Mouse (Mus musculus): ENCODE measurements around the gene Rhou. TPM values are rescaled to one million over a fixed set of nuclear protein-coding genes. Genes with fewer than 3 reads are reported as not detected.

Gene Rhou
- polyA plus RNA-seq (2012; rRNA removed; ENCODE audit: low replicate concordance), result 16.4 and 22.2 TPM in 2 replicates

GRCm38 (mm10) chr8:123653308-123653993 is at the start of gene Rhou:
Gene Rhou, plus strand, starts transcription at chr8:123653929.

Other genes with a start within 250 kb of the Rhou start
- not detected in 2 replicates for gene Mc1r, start 246.8 kb upstream of the Rhou start, polyA plus RNA-seq (2012; rRNA removed; ENCODE audit: low replicate concordance)
- 7.2 and 15.3 TPM in 2 replicates for gene Tubb3, start 242.5 kb upstream of the Rhou start, polyA plus RNA-seq (2012; rRNA removed; ENCODE audit: low replicate concordance)
- gene Def8, start 230.4 kb upstream of the Rhou start, polyA plus RNA-seq (2012; rRNA removed; ENCODE audit: low replicate concordance), result 17.8 and 24.0 TPM in 2 replicates
- 14.9 and 17.9 TPM in 2 replicates for gene Afg3l1, start 176.0 kb upstream of the Rhou start, polyA plus RNA-seq (2012; rRNA removed; ENCODE audit: low replicate concordance)
- gene Dbndd1, start 138.5 kb upstream of the Rhou start, polyA plus RNA-seq (2012; rRNA removed; ENCODE audit: low replicate concordance), result 0.12 and 0.57 TPM in 2 replicates
- 1.4 and 2.0 TPM in 2 replicates for gene Gas8, start 135.1 kb upstream of the Rhou start, polyA plus RNA-seq (2012; rRNA removed; ENCODE audit: low replicate concordance)
- 38.9 and 61.8 TPM in 2 replicates for gene Rab4a, start 152.1 kb downstream of the Rhou start, polyA plus RNA-seq (2012; rRNA removed; ENCODE audit: low replicate concordance)
- gene Ccsap, start 206.3 kb downstream of the Rhou start, polyA plus RNA-seq (2012; rRNA removed; ENCODE audit: low replicate concordance), result 0.50 and 1.4 TPM in 2 replicates
- gene Acta1, start 240.8 kb downstream of the Rhou start, polyA plus RNA-seq (2012; rRNA removed; ENCODE audit: low replicate concordance), result 10.4 and 15.5 TPM in 2 replicates